Mouse (Mus musculus): Measurements from ENCODE around the gene Crebrf. TPM values are rescaled to one million over a fixed set of nuclear protein-coding genes. Genes with fewer than 3 reads are reported as not detected.

Crebrf gene
- total RNA-seq, 2 experiments from 2014 or later, result 37.7 to 47.2 TPM

DNA sequence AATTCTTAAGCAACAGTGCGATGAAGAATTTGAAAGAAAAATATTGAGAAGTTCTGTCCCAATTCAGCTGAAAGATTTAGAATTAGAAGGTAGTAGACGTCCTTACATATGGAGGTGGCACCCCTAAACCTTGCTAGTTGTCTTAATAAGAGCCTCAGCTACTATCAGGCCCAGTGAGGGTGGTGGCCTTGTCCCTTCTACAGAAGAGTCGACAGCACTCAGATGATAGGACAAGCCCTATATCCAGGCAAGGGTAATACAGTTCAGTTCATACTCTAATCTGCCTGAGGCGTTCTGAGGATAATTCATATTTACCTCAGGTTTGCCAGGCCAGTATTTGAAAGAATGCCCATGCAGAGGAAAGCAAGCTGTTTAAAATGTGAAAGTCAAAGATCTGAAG lies 62.6 kb downstream of the Crebrf start:
- no peak for DNase-seq (ENCODE audit: low spot score)

GRCm38 (mm10) chr17:26778430-26779100 lies 63.1 kb downstream of the Crebrf start:
- DNase-seq (ENCODE audit: low spot score), result peak; percentile 49

DNA sequence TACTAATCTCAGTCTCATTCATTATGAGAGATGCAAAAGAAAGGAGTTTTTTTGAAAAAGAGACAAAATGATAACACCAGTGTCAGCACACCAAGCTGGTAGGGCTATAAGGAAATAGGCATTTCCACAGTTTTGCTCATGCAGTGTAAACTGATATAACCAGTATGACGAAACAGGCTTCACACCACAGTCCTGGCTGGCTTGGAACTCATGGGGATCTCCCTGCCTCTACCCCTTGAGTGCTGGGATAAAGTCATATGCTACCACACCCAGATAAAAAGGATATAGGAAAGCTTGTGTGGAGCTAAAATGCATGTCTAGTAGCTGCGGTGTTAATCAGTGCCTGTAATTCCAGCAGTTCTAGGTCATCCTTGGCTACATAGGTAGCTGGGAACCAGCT lies 64.0 kb downstream of the Crebrf start:
- DNase-seq (ENCODE audit: low spot score), result no peak

DNA sequence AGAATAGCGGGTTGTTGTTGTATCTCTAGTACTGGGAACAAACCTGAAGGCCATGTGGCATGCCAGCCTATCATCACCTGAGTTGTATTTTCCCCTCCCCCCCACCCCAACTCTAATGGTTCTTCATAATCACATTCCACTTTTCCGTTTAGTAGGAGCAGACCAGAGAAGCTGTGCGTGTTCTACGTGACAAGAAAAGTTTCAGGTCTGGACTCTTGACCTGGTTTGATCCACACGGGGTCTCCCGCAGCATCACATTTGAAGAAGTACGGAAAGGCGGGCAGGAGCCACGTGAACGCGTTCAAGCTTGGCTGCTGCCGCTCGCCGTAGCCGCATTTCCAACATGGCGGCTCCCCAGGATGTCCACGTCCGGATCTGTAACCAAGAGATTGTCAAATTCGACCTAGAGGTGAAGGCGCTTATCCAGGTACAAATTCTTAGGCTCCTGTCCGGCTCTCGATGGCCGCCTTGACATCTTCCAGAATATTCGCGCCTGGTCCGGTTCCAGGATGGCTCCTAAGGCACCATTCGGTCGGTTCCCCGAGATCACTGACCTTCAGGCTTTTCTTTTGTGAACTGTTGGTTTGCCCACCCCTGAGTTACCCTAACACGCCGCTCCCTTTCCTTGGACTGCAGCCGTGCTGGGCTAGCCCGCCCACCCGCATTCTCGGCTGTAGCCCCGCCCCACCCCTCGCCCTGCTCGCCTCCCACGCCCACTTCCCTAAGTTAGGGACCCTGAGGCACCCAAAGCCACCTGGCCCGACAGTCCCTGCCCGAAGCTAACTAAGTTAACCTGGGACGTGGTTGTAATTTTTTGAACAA lies 65.5 kb downstream of the Crebrf start, which contains the start of gene Bnip1:
Gene Bnip1, plus strand, starts transcription at position 317 of the 822 bp plus-strand sequence.
- DNase-seq (ENCODE audit: low spot score), result peak; percentile 74

GRCm38 (mm10) chr17:26781610-26782043 lies 66.2 kb downstream of the Crebrf start:
- no peak for DNase-seq (ENCODE audit: low spot score)

DNA sequence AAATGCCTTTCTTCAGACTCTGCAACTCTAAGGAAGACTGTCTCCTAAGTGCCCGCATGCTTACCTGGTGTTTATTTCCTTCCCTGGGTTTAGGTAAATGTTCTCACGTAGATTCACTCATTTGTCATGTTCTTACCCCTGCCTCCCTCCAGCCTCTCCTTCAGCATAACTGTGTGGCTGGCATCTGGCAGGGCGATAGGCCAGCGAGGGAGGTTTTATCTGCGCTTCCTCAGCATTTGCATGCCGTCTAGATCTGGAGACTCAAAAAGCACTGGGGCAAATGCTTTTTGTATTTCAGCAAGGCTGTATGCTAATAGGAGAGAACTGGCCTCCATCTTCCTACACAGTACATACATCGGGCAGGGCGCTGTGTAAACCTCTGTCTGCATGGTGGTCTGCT lies 69.1 kb downstream of the Crebrf start:
- DNase-seq (ENCODE audit: low spot score), result no peak

- DNase-seq (ENCODE audit: low spot score), result no peak
These were observed 71.1 kb downstream of the Crebrf start for GRCm38 (mm10) chr17:26786586-26786985.

DNA sequence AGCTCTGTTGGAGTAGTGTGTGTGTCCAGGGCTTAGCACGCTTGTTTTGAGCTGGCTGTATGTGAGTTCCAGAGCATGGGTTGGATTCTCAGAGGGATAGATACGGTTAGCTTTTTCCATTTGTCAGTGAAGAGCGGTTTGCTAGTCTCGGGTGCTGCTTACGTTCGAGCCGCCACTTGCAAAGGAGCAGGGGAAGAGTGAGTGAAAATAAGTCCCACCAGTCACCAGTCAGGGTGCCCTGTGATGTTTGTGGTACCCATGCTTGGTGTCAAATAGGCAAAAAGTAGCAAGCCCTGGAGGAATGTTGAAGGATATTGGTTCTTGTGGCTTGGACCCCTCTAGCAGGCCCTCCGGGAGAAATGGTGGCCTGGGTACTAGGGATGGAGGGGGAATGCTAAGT lies 73.5 kb downstream of the Crebrf start:
- no peak for DNase-seq (ENCODE audit: low spot score)

- DNase-seq (ENCODE audit: low spot score), result no peak
These were observed 74.2 kb downstream of the Crebrf start for GRCm38 (mm10) chr17:26789460-26790268.

DNA sequence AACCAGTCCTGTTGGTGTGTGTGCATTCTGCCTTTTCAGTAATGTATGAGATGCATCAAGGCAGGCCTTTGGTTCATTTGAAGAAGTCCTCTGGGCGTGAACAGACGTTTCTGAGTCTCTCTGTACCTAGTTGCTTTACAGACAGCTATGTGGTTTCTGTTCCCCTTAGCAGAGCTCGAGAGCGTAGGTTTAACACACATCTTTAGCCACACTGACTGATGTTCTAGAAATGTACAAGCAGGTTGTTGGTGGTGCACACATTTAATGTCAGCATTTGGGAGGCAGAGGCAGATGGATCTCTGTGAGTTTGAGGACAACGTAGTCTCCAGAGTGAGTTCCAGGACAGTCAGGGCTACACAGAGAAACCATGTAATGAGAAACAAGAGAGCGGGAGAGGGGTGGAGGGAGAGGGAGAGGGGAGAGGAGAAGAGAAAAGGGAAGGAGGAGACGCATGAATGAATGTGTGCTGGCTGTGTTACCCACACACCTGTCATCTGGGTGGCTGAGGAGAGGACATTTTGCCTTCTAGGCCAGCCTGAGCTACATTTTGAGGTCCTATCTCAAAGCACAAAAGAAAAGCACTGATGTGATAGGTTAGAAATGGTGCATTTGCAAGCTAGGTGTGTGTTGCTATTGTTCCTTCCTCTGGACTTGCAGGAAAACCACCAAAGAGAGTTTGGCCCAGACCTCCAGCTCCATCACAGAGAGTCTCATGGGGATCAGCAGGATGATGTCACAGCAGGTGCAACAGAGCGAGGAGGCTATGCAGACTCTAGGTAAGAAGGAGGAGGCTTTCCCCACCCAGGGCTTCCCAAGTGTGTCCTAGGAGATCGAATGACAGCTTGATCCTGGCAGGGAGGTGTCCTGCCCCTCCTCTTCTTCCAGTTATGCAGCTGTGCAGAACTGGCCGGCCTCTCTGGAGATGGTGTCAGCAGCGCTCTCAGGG lies 75.1 kb downstream of the Crebrf start:
- peak; percentile 12 for DNase-seq (ENCODE audit: low spot score)

DNA sequence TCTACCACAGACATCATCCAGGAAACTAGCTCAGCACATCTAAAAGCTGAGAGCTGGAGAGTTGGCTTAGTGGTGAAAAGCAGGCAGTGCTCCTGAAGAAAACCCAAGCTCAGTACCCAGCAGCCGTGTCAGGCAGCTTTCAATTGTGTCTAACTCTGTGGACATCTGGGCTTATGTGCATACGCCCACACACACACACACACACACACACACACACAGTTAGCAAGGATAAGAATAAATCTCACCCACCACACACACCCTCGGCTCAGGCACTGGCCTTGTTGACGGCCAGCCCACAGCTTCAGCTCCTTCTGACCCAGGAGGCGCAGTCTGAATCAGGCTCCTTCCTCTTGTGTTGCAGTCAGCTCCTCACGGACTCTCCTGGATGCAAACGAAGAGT lies 76.1 kb downstream of the Crebrf start:
- no peak for DNase-seq (ENCODE audit: low spot score)

DNA sequence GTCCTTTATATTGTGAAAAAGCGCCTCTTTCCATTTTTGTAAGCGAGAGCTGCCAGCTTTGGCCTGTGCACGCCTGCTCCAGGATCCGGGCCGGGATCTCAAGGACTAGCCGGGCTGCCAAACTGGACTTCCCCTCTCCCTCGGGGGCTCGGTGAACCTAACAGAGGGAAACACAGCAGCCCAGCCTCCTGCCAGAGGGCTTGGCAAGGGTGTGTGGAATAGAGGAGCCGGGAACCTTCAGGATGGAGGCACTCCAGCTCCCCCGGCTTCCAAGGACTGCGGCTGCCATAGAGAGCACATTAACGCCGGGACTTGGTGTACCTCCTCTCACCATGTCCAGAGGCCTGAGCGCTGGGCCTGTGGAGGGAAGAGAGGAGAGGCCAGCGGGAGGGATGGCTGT lies 76.6 kb downstream of the Crebrf start:
- DNase-seq (ENCODE audit: low spot score), result peak; percentile 72

DNA sequence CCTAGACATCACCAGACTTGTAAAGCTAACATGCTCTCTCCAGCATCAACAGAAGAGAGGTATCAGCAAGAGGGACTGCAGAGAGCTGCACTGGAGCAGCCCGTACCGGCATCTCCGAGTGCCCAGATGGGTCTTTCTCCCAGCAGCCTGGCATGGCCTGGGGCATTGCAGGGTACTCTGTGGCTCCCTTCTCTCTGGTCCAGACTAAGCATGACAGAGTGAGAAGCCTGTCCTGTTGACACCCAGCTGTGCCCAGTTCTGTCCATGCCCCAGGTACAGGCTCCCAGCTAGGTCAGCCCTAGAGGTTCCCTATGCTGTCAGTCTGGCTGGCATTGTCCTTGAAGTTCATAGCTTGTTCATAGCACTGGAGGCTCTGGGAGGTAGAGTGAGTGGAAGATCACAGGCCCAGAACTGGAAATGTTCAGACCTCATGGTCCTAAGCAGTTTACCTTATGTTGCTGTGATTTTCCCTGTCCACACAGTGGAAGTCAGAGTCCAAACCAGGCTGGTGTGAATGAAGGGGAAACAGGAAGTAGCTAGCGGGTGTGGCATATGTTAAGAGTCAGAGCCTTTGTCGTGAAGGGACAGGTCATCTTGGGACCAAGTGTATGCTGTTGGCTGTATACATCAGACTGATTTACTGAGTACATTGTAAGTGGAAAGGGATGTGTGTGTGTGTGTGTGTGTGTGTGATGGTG lies 77.8 kb downstream of the Crebrf start:
- DNase-seq (ENCODE audit: low spot score), result no peak

- peak; percentile 55 for DNase-seq (ENCODE audit: low spot score)
These were observed 79.3 kb downstream of the Crebrf start for GRCm38 (mm10) chr17:26794744-26795143.

DNA sequence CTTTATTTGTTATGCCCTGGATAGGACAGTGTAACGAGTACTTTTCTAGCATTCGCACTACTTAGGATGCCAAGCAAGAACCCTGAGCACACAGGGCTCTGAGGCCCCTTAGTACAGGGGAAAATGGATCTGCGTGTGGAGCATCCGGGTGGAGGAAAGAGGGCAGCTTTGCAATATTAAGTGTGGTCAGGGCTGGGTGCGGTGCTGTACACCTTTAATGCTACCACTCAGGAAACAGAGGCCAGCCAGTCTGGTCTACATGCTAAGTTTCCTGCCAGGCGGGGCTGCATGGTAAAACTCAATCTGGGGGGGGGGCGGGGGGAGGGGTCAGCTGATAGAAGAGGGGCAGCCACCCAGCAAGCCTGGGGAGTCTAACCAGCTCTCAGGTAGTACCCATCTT lies 79.9 kb downstream of the Crebrf start:
- DNase-seq (ENCODE audit: low spot score), result no peak

DNA sequence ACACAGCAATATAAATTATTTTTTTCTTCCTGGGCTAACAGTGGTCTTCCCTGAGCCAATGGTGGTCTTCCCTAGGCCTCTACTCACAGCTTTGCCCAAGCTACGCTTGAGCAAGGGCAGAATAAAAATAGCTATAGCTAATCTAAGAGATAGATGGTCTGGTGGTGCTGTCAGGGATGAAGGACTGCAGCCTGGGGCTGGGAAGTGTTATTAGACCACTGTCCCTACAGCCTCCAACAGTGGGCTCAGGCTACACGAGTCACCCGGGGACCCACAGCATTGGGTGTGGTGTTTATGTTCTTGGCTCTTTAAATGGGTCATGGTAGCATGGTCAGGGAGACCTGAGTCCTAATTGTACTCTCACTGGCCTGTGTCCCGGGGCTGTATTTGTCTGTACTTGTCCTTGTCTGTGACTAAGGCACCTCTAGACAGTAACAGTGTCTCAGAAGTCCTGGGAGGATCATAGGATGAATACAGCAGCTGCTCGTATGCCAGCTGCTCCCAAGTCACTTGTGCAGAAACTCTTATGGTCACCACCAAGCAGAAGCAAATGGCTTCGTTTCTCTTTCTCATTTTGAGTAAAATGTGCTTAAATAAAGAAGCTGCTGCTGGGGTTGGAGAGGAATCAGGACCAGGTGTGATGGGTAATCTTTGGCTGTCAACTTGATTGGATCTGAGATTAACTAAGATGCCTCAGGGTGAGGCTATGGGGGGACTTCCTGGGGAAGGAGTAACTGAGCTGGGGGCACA lies 82.1 kb downstream of the Crebrf start:
- no peak for DNase-seq (ENCODE audit: low spot score)

- DNase-seq (ENCODE audit: low spot score), result no peak
These were observed 87.4 kb downstream of the Crebrf start for GRCm38 (mm10) chr17:26802886-26803285.

DNA sequence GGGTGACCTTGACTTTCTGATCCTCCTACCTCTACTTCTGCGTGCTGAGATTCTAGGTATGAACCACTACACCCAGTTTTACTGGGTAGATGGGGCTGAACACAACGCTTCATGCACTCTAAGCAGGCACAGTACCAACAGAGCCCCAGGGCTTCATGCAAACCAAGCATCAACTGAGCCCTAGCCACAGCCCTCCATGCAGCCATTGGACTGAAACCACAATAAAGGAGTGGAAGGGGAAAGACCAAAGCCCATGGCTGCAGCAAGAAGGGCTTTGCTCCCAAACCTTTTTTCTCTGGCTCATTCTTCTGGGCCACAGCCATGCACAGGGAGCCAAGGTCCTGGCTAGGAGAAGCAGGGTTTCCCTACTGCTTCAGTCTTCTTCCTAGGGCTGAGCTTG lies 97.2 kb downstream of the Crebrf start:
- DNase-seq (ENCODE audit: low spot score), result no peak

DNA sequence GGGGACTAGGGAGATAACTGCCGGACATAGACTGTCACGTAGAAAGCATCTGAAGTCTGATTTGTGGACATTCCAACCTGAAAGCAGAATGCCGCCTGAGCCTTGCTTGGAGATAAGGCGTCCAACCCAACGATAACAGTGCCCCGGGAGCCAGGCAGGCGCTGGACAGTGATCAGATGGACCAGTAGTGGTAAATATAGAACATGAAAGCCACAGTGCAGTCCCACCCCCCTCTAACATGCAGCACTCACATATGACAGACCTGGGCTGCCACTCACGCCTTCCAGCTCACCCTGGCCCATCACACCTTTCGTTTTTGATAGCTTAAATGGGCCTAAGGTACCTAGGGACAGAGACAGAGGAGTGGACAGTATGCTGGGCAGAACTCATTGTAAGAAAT lies 98.0 kb downstream of the Crebrf start:
- no peak for DNase-seq (ENCODE audit: low spot score)

GRCm38 (mm10) chr17:26816810-26817209 lies 101.4 kb downstream of the Crebrf start:
- no peak for DNase-seq (ENCODE audit: low spot score)

Measured in gastrocnemius, adult 18-20 months (tissue).